Mouse (Mus musculus) skeletal muscle tissue, adult 2 months (tissue): ENCODE measurements around the gene Itpr2.

Experiments used
- DNase-seq: peaks from one replicate; pipeline ENCODE4 v3.0.0-alpha.2; 2012; ENCODE audit warnings: low read depth, low spot score

Itpr2 gene

GRCm38 (mm10) chr6:146314304-146314703 lies 187.7 kb downstream of the Itpr2 start:
- DNase-seq, result peak; percentile 30

- DNase-seq, result no peak
Observed at GRCm38 (mm10) chr6:146313396-146313795, 188.6 kb downstream of the Itpr2 start.

- DNase-seq, result no peak
Observed at GRCm38 (mm10) chr6:146310210-146310609, 191.8 kb downstream of the Itpr2 start.

- DNase-seq, result no peak
Observed at GRCm38 (mm10) chr6:146309335-146309734, 192.7 kb downstream of the Itpr2 start.

GRCm38 (mm10) chr6:146305995-146306394 lies 196.0 kb downstream of the Itpr2 start:
- no peak for DNase-seq

GRCm38 (mm10) chr6:146304088-146304487 lies 197.9 kb downstream of the Itpr2 start:
- no peak for DNase-seq

- DNase-seq, result no peak
Observed at GRCm38 (mm10) chr6:146303336-146303735, 198.7 kb downstream of the Itpr2 start.

GRCm38 (mm10) chr6:146302574-146303130 lies 199.4 kb downstream of the Itpr2 start:
- no peak for DNase-seq

GRCm38 (mm10) chr6:146302101-146302500 lies 199.9 kb downstream of the Itpr2 start:
- no peak for DNase-seq

- DNase-seq, result no peak
Observed at GRCm38 (mm10) chr6:146300961-146301360, 201.1 kb downstream of the Itpr2 start.

- DNase-seq, result no peak
Observed at GRCm38 (mm10) chr6:146298712-146299111, 203.3 kb downstream of the Itpr2 start.

- no peak for DNase-seq
Observed at GRCm38 (mm10) chr6:146291036-146291435, 211.0 kb downstream of the Itpr2 start.

GRCm38 (mm10) chr6:146289801-146290200 lies 212.2 kb downstream of the Itpr2 start:
- DNase-seq, result no peak

- no peak for DNase-seq
Observed at GRCm38 (mm10) chr6:146288266-146288665, 213.8 kb downstream of the Itpr2 start.

GRCm38 (mm10) chr6:146284921-146285565 lies 217.0 kb downstream of the Itpr2 start:
- DNase-seq, result no peak

GRCm38 (mm10) chr6:146283981-146284380 lies 218.0 kb downstream of the Itpr2 start:
- no peak for DNase-seq

- no peak for DNase-seq
Observed at GRCm38 (mm10) chr6:146282061-146282659, 219.9 kb downstream of the Itpr2 start.

- DNase-seq, result no peak
Observed at GRCm38 (mm10) chr6:146281176-146281899, 220.7 kb downstream of the Itpr2 start.

GRCm38 (mm10) chr6:146273256-146273655 lies 228.8 kb downstream of the Itpr2 start:
- DNase-seq, result no peak

- peak; percentile 76 for DNase-seq
Observed at GRCm38 (mm10) chr6:146272253-146273036, 229.6 kb downstream of the Itpr2 start.

- DNase-seq, result peak; percentile 99
Observed at GRCm38 (mm10) chr6:146270776-146271533, 231.1 kb downstream of the Itpr2 start.
